Mouse (Mus musculus): Measurements from ENCODE around the gene Fam117a. TPM values are rescaled to one million over a fixed set of nuclear protein-coding genes. Genes with fewer than 3 reads are reported as not detected.

Fam117a gene
- polyA plus RNA-seq, 1 experiment from 2014 or later: 11.8 TPM

GRCm38 (mm10) chr11:95337846-95338342, 1.1 kb downstream of the Fam117a start:
- Histone ChIP-seq H3K27me3 (ENCODE audit: control insufficient read depth, insufficient read depth, low read length) (no peaks in the 10 kb centered on the region), H3K9ac (ENCODE audit: low read length) (peak overlapping the region; percentile 78), H3K4me3 (ENCODE audit: low read depth, low read length) (peak overlapping the region; percentile 87), H3K9me3 (ENCODE audit: control insufficient read depth, low read length) (no peaks in the 10 kb centered on the region), H3K4me1 (ENCODE audit: control insufficient read depth, insufficient read depth, low read length) (peaks cover 13% of the 10 kb centered on the region), H3K4me2 (ENCODE audit: low read depth) (peak overlapping the region; percentile 89), H3K27ac (ENCODE audit: low read depth, low read length) (no peak overlapping the region), H3K36me3 (ENCODE audit: control insufficient read depth, insufficient read depth, low read length) (no peaks in the 10 kb centered on the region)
- DNase-seq (ENCODE audit: low spot score) (no peak), ATAC-seq (ENCODE audit: insufficient read depth, low FRiP score, low TSS enrichment) (no peak)
- 15% methylated on average over 9 of the region's 9 CpGs for WGBS

GRCm38 (mm10) chr11:95339471-95340021, 2.7 kb downstream of the Fam117a start:
- Histone ChIP-seq H3K9me3 (ENCODE audit: control insufficient read depth, low read length) (no peaks in the 10 kb centered on the region), H3K4me1 (ENCODE audit: control insufficient read depth, insufficient read depth, low read length) (peaks cover 13% of the 10 kb centered on the region), H3K27ac (ENCODE audit: low read depth, low read length) (0 out of 2 replicates have a peak overlapping the region, but pooled peaks have one; percentile 51), H3K4me2 (ENCODE audit: low read depth) (peak overlapping the region; percentile 31), H3K4me3 (ENCODE audit: low read depth, low read length) (peak overlapping the region; percentile 1; the same call in 1 of the 2 replicates), H3K36me3 (ENCODE audit: control insufficient read depth, insufficient read depth, low read length) (no peaks in the 10 kb centered on the region), H3K27me3 (ENCODE audit: control insufficient read depth, insufficient read depth, low read length) (no peaks in the 10 kb centered on the region), H3K9ac (ENCODE audit: low read length) (0 out of 2 replicates have a peak overlapping the region, but pooled peaks have one; percentile 7)
- ATAC-seq (ENCODE audit: insufficient read depth, low FRiP score, low TSS enrichment) (no peak), DNase-seq (ENCODE audit: low spot score) (peak; percentile 33)
- WGBS: 4% methylated on average over 14 of the region's 14 CpGs

GRCm38 (mm10) chr11:95340259-95340658, 3.4 kb downstream of the Fam117a start:
- Histone ChIP-seq H3K9me3 (ENCODE audit: control insufficient read depth, low read length) (no peaks in the 10 kb centered on the region), H3K9ac (ENCODE audit: low read length) (0 out of 2 replicates have a peak overlapping the region, but pooled peaks have one; percentile 3), H3K27ac (ENCODE audit: low read depth, low read length) (no peak overlapping the region), H3K4me2 (ENCODE audit: low read depth) (peak overlapping the region; percentile 12; the same call in 1 of the 2 replicates), H3K4me3 (ENCODE audit: low read depth, low read length) (no peak overlapping the region), H3K4me1 (ENCODE audit: control insufficient read depth, insufficient read depth, low read length) (peaks cover 13% of the 10 kb centered on the region), H3K27me3 (ENCODE audit: control insufficient read depth, insufficient read depth, low read length) (no peaks in the 10 kb centered on the region), H3K36me3 (ENCODE audit: control insufficient read depth, insufficient read depth, low read length) (no peaks in the 10 kb centered on the region)
- 74% methylated on average over 1 of the region's 1 CpGs for WGBS
- ATAC-seq (ENCODE audit: insufficient read depth, low FRiP score, low TSS enrichment): no peak
- DNase-seq (ENCODE audit: low spot score): no peak

GRCm38 (mm10) chr11:95340664-95341063, 3.8 kb downstream of the Fam117a start:
- no peaks in the 10 kb centered on the region for H3K36me3 ChIP-seq (ENCODE audit: control insufficient read depth, insufficient read depth, low read length)
- DNase-seq (ENCODE audit: low spot score) (no peak), ATAC-seq (ENCODE audit: insufficient read depth, low FRiP score, low TSS enrichment) (no peak)
- H3K4me1 ChIP-seq (ENCODE audit: control insufficient read depth, insufficient read depth, low read length): peaks cover 13% of the 10 kb centered on the region
- H3K9me3 ChIP-seq (ENCODE audit: control insufficient read depth, low read length): no peaks in the 10 kb centered on the region
- no peak overlapping the region for H3K27ac ChIP-seq (ENCODE audit: low read depth, low read length)
- no peak overlapping the region for H3K4me3 ChIP-seq (ENCODE audit: low read depth, low read length)
- WGBS: 42% methylated on average over 5 of the region's 5 CpGs
- no peak overlapping the region for H3K9ac ChIP-seq (ENCODE audit: low read length)
- no peak overlapping the region for H3K4me2 ChIP-seq (ENCODE audit: low read depth)
- H3K27me3 ChIP-seq (ENCODE audit: control insufficient read depth, insufficient read depth, low read length): no peaks in the 10 kb centered on the region

GRCm38 (mm10) chr11:95343180-95343579, 6.4 kb downstream of the Fam117a start:
- no peaks in the 10 kb centered on the region for H3K36me3 ChIP-seq (ENCODE audit: control insufficient read depth, insufficient read depth, low read length)

GRCm38 (mm10) chr11:95344181-95344580, 7.4 kb downstream of the Fam117a start:
- H3K4me1 ChIP-seq (ENCODE audit: control insufficient read depth, insufficient read depth, low read length): peaks cover 6% of the 10 kb centered on the region
- no peak overlapping the region for H3K27ac ChIP-seq (ENCODE audit: low read depth, low read length)
- H3K36me3 ChIP-seq (ENCODE audit: control insufficient read depth, insufficient read depth, low read length): no peaks in the 10 kb centered on the region
- no peak for ATAC-seq (ENCODE audit: insufficient read depth, low FRiP score, low TSS enrichment)
- H3K9me3 ChIP-seq (ENCODE audit: control insufficient read depth, low read length): no peaks in the 10 kb centered on the region
- WGBS: 52% methylated on average over 2 of the region's 2 CpGs
- no peak overlapping the region for H3K9ac ChIP-seq (ENCODE audit: low read length)
- no peak overlapping the region for H3K4me2 ChIP-seq (ENCODE audit: low read depth)
- H3K27me3 ChIP-seq (ENCODE audit: control insufficient read depth, insufficient read depth, low read length): no peaks in the 10 kb centered on the region
- H3K4me3 ChIP-seq (ENCODE audit: low read depth, low read length): no peak overlapping the region
- DNase-seq (ENCODE audit: low spot score): no peak

More at GRCm38 (mm10) chr11:95343180-95343579, 6.4 kb downstream of the Fam117a start:
- no peaks in the 10 kb centered on the region for H3K9me3 ChIP-seq (ENCODE audit: control insufficient read depth, low read length)
- no peak overlapping the region for H3K9ac ChIP-seq (ENCODE audit: low read length)
- H3K4me1 ChIP-seq (ENCODE audit: control insufficient read depth, insufficient read depth, low read length): peaks cover 7% of the 10 kb centered on the region
- DNase-seq (ENCODE audit: low spot score) (no peak), ATAC-seq (ENCODE audit: insufficient read depth, low FRiP score, low TSS enrichment) (no peak)
- H3K27ac ChIP-seq (ENCODE audit: low read depth, low read length): no peak overlapping the region
- no peak overlapping the region for H3K4me3 ChIP-seq (ENCODE audit: low read depth, low read length)
- no peaks in the 10 kb centered on the region for H3K27me3 ChIP-seq (ENCODE audit: control insufficient read depth, insufficient read depth, low read length)
- 67% methylated on average over 4 of the region's 4 CpGs for WGBS
- H3K4me2 ChIP-seq (ENCODE audit: low read depth): no peak overlapping the region

- Histone ChIP-seq H3K27me3 (ENCODE audit: control insufficient read depth, insufficient read depth, low read length) (no peaks in the 10 kb centered on the region), H3K27ac (ENCODE audit: low read depth, low read length) (no peak overlapping the region), H3K4me2 (ENCODE audit: low read depth) (no peak overlapping the region), H3K9ac (ENCODE audit: low read length) (no peak overlapping the region), H3K4me1 (ENCODE audit: control insufficient read depth, insufficient read depth, low read length) (no peaks in the 10 kb centered on the region), H3K9me3 (ENCODE audit: control insufficient read depth, low read length) (no peaks in the 10 kb centered on the region), H3K36me3 (ENCODE audit: control insufficient read depth, insufficient read depth, low read length) (no peaks in the 10 kb centered on the region), H3K4me3 (ENCODE audit: low read depth, low read length) (no peak overlapping the region)
- ATAC-seq (ENCODE audit: insufficient read depth, low FRiP score, low TSS enrichment) (no peak), DNase-seq (ENCODE audit: low spot score) (no peak)
- 69% methylated on average over 6 of the region's 6 CpGs for WGBS
Measured at GRCm38 (mm10) chr11:95350289-95350688, 13.5 kb downstream of the Fam117a start.

GRCm38 (mm10) chr11:95350960-95351359, 14.1 kb downstream of the Fam117a start:
- Histone ChIP-seq H3K27me3 (ENCODE audit: control insufficient read depth, insufficient read depth, low read length) (no peaks in the 10 kb centered on the region), H3K4me2 (ENCODE audit: low read depth) (no peak overlapping the region), H3K9ac (ENCODE audit: low read length) (no peak overlapping the region), H3K36me3 (ENCODE audit: control insufficient read depth, insufficient read depth, low read length) (no peaks in the 10 kb centered on the region), H3K4me3 (ENCODE audit: low read depth, low read length) (no peak overlapping the region), H3K9me3 (ENCODE audit: control insufficient read depth, low read length) (no peaks in the 10 kb centered on the region), H3K27ac (ENCODE audit: low read depth, low read length) (no peak overlapping the region), H3K4me1 (ENCODE audit: control insufficient read depth, insufficient read depth, low read length) (no peaks in the 10 kb centered on the region)
- DNase-seq (ENCODE audit: low spot score): no peak
- ATAC-seq (ENCODE audit: insufficient read depth, low FRiP score, low TSS enrichment): no peak
- 95% methylated on average over 3 of the region's 3 CpGs for WGBS

GRCm38 (mm10) chr11:95352686-95353085, 15.9 kb downstream of the Fam117a start:
- no peaks in the 10 kb centered on the region for H3K9me3 ChIP-seq (ENCODE audit: control insufficient read depth, low read length)
- no peak for ATAC-seq (ENCODE audit: insufficient read depth, low FRiP score, low TSS enrichment)
- H3K4me1 ChIP-seq (ENCODE audit: control insufficient read depth, insufficient read depth, low read length): no peaks in the 10 kb centered on the region
- H3K27ac ChIP-seq (ENCODE audit: low read depth, low read length): no peak overlapping the region
- DNase-seq (ENCODE audit: low spot score): no peak
- H3K27me3 ChIP-seq (ENCODE audit: control insufficient read depth, insufficient read depth, low read length): no peaks in the 10 kb centered on the region
- WGBS: 90% methylated on average over 2 of the region's 2 CpGs
- no peak overlapping the region for H3K9ac ChIP-seq (ENCODE audit: low read length)
- no peak overlapping the region for H3K4me3 ChIP-seq (ENCODE audit: low read depth, low read length)
- no peaks in the 10 kb centered on the region for H3K36me3 ChIP-seq (ENCODE audit: control insufficient read depth, insufficient read depth, low read length)
- no peak overlapping the region for H3K4me2 ChIP-seq (ENCODE audit: low read depth)

All from neural tube, embryonic 11.5 days (tissue).